Mouse (Mus musculus): Measurements from ENCODE around the gene Ift140.

DNA sequence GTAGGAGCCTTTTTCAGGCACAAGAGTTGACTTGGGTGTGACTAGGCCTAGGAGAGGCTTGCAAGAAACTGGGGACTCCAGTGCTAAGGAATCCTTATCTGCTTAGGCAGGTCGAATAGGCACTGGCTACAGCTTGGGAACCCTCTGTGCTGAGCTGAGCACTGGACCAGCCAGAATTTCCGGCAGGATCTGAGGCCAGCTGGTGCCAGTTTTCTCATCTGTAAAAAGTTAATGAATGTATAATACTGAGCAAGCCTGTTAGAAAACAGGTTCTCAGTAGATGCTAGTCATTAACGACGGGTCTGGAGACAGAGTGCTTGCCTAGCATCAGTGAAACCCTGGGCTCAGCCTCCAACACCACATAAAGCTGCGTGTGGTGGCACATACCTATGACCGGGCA is 119.7 kb downstream of the Ift140 start:
- TF ChIP-seq POLR2A (IDR thresholded peaks at IDR 0.05; ENCODE audit: low read depth, low read length) (no peak), CTCF (conservative IDR thresholded peaks at IDR 0.05; ENCODE audit: insufficient read depth, insufficient read length, low read depth, low read length) (no peak)

Measured in kidney, adult 2 months (tissue).